Mouse (Mus musculus) neural tube, embryonic 10.5 days (tissue): ENCODE results near the gene Dlg5.

Source experiments
- DNase-seq: peaks from one replicate; pipeline ENCODE4 v3.0.0-alpha.2; 2017; ENCODE audit warnings: low spot score; ENCODE audit errors: extremely low spot score

Gene Dlg5

DNA sequence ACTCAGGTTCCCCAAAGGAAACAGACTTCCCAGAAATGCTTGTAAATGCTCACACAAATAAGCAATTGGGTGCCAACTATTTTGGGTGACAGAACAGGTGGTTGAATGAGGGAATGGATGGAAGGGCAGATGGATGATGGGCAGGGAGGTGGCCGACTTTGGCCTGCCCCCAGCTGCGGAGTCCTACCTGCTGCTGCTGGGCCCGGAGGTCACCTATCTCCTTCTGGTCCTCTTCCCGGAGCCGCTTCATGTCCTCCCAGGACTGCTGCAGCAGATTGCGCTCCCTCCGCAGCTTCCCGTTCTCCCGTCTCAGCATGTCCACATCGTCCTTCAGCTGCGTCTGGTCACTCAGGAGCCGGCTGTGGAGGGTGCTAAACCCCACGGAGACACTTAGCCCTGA is 55.6 kb downstream of the Dlg5 start:
- DNase-seq, result no peak

DNA sequence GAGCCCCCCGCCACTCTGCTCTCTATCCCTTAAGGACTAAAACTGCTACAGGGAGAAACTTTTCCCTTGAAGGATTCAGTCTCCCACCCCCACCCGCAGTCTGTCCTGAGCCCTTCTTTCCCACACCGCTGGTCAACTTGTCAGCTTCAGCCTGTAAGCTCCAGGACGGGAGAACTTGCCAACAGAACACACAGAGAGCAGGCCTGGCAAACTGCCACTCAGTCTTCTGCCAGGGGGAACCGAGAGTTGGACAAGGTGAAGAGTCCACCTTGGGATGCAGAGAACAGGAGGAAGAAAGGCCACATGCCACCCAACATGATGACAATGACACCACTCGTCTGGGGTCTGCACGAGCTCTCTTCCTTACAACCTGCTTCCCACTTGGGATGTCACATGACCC is 56.1 kb downstream of the Dlg5 start:
- DNase-seq, result no peak

DNA sequence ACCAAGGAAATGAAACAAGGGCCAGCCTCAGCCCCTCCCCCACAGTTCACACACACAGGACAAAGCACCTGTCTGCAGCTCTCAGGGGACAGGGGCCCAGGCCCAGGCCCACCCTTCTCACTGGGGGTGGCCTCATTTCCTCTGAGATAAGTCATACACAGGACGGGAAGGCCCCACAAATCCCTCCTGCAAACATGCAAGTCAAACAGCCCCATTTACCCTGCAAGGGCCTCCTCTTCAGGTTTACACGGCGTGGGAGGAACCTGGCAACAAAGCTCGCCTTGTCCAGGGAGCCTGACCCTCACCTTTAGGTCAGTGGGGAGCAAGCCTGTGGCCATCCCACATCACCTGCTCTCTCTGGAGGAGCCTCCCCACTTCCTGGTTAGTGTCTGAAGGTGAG is 60.2 kb downstream of the Dlg5 start:
- no peak for DNase-seq

DNA sequence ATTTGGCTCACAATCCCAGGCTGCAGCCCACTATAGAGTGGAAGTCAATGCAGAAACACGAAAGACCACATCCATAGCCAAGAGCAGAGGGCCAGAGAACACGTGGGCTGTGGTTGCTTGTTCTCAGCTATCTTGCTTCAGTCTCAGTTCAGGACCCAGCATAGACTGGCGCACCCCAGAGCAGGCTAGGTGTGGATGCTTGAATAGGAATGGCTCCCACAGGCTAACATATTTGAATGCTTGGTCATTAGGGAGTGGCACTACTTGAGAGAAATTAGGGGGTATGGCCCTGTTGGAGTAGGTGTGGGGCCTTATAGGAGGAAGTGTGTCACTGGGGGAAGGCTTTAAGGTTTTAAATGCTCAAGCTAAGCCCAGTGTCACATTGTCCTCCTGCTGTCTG is 62.8 kb downstream of the Dlg5 start:
- DNase-seq, result no peak

DNA sequence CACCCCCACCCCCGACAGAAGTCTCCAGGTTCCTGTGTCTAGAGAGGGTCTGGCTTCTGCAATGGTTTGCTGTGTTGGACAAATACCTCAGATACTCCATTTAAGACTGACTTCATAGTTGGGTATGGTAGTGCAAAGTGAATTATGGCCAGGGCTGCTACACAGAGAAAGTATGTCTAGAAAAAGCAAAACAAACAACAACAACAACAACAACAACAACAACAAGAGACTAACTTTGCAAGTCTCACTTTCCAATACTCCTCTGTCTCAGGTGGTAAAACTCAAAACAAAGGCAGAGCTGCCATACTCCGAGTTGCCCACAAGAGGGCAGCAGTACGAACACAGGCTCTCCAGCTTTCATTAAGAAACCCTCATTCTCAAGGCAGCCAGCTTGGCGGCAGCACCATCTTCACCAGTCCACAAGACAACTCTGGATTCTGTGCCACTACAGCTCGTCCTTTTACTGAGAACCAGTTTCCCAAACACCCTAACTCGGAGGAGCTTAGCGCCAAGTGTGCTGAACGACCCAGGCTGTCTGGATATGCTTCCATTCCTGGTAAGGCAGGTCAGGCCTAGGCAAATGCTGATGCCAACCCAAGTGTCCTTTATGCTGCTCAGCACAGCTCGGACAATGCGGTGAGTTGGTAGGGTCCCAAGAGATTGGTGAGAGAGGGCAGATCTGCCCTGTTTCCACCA is 63.8 kb downstream of the Dlg5 start:
- DNase-seq, result peak; percentile 72

DNA sequence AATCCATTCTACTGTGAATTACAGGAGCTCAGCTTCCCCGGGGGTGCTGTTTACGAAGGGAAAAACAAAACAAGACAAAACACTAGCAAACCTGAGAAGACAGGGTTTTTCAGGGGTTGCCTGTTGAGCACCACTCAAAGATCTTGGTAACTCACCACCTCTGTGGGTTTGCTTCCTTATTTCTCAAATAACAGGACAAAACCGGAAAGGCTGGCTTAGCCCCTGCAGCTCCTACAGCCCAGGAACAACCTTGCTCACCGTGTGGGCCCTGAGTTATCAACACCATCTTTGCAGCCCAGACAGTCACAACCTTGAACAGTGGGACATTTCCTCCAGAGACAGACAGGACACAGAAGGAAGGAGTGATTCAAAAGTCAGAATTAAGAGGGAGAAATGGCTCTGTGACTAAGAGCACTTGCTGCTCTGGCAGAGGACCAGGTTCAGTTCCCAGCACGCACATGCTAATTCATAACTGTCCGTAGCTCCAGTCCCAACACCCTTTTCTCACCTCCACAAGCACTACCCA is 66.2 kb downstream of the Dlg5 start:
- DNase-seq, result no peak

DNA sequence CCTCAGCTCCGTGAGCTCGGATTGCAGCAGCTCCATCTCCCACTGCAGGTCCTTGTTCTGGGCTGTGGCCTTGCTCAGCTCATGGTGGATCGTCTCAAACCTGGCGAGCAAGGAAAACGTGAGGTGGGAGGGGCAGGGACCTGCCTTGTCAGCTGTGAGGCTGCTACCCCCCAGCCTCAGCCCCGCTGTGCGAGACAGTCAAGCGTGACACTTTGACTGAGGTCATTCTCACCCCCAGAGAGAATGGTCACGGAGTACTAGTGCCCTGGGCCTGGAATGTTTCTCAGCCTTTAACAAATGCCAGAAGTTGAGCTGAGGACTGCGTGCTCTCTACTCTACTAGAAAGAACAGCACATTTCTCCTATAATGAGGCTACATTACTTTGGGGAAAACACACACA is 69.1 kb downstream of the Dlg5 start:
- DNase-seq, result no peak

DNA sequence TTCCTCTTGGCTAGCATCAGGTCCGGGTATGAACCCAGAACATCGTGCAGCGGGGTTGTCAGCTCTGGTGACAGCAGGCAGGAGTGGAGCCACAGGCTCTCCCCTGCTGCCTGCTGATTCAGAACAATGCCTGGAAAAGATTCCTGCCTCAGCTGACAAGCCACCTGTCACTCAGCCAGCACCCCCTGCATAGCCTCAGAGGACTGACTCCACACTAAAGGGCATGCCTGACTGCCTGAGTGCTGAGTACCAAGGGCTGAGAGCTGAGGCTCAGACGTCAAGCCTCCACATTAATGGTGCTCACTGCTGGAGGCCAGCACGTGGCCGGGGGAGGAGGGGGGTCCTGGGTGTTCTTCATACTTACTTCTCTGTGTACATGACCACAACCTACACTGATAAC is 72.4 kb downstream of the Dlg5 start:
- DNase-seq, result no peak

DNA sequence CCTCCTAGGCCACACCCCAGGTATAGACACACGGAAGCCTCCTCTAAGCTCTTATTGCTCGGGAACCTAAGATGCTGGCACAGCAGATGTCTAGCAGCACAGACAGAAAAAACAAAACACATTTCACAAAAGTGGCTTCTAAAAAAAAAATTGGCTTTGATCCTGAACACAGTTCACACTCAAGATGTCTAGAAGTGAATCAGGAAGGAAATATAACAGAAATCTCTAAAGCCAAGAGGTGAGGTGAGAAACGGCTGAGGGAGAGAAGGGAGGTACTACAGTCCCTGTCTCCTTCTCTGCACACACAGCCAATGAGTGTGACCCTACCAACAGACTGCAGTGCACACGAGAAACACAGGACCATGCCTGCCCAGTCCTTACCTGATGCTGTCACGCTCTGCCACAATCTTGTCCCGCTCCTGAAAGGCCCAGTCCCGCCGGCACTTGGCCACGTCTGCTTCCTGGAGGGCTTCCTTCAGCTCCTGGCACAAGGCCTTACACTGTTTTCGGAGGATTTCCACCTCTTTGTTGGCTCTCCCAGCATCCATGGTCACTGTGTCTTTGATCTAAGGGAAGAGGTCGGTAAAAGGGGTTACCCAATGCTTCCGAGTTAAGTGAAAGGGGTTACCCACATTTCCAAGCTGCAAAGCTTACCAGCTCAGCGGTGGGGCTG is 73.9 kb downstream of the Dlg5 start:
- no peak for DNase-seq

DNA sequence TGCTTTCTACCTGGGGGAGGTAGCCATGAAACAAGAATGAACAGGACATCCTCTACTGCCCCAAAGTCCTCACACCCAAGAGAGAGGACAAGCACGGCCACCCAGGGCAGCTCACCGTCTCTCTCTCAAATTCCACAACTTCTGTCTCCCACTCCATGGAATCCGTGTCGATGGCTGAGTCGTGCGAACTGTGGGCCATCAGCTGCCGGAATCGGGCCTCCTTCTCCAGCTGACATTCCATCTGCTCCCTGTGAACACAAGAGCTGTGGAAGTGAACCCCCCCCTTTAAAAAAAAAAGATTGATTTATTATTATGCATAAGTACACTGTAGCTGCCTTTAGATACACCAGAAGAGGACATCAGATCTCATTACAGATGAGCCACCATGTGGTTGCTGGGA is 79.7 kb downstream of the Dlg5 start:
- no peak for DNase-seq

DNA sequence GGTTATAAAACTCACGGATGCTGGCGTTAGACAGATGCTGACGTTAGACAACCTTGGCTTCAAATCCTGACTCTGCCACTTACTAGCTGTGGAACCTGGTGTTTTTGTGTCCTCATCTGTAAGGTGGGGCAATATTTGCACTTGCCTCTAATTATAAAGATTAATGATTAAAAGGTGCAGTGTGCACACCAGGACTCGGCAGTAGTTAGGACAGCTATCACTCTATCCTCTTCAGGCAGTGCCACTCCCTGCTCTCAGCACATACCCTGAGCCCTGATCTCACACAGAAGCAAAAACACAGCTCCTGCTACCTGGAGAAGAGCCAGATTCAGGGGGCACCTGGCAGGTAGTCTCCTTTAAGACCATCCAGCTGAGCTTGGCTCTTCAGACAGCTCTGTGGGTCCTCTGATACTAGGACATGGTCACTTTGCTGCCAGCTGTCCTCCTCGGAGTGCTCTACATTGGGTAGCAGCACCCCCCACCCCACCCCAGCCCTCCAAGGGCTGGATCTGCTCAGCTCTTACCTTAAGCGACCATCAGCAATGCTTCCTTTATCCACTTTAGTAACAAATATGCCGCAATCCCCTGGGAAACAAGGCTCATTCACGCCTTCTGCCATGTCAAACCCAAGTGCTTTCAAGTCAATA is 80.9 kb downstream of the Dlg5 start:
- DNase-seq, result no peak

DNA sequence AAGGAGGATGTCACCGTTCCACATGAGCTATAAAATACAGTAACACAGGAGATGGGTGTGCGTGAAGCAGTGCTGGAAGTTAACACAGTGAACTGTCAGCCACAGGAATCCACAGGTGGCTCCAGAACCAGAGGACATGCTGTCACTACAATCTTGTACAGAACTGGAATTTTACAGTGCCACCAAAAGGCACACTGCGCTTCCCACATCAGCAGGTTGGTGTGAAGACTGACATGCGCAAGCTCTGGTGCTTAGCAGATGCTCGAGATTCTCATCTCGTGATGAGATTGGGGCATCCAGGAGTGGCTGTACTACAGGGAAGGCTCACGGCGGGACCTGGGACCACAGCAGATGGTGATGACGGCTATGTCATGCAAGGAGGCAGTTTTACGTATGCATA is 82.9 kb downstream of the Dlg5 start:
- DNase-seq, result no peak

DNA sequence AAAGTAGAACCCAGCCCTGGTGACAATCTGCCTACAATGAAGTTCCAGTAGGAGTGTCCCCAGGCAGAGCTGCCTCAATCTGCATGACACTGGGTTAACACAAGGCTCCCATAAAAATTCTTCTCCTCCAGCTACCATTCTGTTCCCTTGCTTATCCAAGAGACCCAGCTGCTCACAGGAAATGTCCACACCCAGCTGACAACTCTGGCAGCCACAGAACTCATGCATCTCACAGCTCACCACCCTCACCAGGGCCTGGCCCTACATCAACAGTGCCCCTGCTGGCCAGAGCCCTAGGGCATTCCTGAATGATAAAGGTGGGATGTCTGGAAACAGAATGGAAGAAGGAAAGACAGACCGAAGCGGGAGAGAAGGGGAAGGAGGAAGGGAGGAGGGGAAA is 96.8 kb downstream of the Dlg5 start:
- DNase-seq, result no peak

DNA sequence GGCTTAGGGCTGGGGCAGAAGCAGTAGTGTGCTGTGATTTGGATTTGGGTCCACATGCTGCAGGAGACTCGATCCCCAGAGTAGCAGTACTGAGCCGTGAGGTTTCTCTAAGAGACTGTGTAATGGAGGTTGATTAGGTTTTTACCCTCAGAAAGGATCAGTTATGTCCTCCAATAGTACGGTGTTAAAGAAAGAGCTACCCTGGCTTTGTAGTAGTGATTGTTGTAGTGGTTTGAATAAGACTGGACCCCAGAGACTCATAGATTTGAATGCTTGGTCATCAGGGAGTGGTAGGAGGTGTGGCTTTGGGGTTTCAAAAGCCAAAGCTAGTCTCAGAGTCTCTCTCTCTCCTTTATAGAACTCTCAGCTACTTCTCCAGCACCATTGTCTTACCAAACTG is 100.9 kb downstream of the Dlg5 start:
- DNase-seq, result no peak

DNA sequence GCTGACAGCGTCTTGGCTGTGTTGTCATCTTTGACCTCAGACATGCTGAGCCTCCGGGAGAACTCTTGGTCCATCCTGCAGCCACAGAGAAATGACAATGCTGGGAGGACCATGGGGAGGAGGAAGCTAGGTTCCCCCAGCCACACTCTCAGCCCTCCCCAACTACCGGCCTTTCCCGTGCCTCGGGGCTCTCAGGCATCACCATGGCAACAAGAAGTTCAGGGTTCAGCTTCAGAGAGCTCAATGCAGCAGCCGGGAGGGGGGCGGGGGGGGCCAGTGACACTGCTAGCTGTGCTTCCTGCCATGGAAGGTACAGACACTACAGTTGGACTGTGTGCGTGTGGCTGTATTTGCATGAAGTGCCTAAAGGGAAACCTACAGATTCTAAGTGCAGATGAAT is 101.3 kb downstream of the Dlg5 start:
- DNase-seq, result no peak

DNA sequence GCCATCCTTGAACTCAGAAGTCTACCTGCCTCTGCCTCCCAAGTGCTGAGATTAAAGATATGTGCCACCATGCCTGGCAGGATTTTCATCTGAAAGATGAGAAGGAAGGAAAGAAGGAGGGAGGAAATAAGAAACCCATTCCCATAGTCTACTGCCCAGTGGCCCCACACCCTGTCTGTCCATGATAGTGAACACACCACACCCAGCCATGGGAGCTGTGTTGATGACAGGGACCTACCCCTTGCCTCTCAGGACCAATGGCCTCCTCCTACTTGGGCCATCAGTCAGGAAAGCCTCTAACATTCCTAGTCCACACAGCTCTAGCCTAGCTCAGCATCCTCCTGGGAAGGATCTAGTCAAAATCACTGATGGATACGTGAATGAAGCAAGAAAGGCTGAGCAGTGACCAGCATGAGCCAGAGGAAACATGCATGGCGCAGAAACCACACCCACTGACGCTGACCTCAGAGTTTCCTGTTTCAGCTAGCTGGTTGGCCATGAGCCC is 102.7 kb downstream of the Dlg5 start:
- DNase-seq, result no peak

DNA sequence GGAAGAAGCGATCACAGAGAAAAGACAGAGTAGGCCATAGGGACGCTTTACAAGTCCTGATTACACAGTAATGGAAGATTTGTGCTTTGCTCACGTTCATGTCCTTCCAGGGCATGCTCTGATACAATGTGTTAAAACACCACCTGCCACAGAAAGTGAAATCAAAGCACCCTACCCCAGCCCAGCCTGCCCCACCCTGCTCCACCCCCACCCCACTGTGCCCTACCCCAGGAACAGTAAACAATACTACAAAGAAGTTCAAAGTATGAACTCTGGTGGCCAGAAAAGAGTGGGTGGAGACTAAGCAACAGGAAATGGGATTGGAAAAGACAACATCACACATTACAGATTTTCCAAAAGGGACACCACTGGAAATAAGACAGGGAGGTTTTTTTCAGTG is 104.0 kb downstream of the Dlg5 start:
- DNase-seq, result no peak

DNA sequence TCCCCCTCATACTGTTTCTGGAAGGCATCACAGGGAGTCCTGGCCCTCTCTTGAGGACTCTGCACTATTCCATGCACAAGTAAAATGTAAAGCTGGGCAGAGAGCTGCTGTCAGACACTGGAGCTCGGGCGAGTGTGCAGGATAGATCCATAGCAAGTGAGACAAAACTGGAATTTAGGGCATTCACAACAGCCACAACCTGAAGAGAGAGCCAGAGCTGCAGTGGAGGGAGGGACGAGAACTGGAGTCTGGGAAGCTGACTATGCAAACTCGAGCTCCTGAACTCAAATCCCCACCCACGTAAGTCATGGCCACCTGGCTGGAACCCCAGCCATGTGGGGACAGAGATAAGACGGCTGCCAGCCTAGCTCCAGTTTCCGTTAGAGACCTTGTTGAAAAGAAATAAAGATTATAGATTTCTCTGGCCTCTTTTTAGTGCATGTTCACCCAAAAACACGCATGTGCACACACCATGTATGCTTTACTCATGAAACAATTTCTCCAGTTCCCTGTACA is 105.4 kb downstream of the Dlg5 start:
- DNase-seq, result no peak

DNA sequence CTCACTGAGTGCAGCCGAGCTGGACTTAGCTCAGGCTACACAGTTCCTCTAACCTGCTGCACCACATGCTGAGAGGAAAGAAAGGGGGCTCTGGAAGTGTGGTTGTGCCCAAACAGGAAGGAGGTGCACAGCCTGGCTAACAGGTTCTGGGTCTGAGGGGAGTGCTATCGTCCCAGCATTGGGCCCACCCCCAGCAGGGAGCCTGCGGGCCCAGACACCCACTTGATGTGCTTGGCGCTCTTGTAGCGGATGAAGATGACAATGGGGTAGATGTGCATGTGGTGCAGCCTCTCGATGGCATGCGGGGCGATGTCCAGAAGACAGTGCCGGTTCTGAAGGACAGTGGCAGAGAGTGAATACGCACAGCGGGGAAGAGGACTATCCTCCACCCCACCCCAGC is 108.8 kb downstream of the Dlg5 start:
- no peak for DNase-seq

DNA sequence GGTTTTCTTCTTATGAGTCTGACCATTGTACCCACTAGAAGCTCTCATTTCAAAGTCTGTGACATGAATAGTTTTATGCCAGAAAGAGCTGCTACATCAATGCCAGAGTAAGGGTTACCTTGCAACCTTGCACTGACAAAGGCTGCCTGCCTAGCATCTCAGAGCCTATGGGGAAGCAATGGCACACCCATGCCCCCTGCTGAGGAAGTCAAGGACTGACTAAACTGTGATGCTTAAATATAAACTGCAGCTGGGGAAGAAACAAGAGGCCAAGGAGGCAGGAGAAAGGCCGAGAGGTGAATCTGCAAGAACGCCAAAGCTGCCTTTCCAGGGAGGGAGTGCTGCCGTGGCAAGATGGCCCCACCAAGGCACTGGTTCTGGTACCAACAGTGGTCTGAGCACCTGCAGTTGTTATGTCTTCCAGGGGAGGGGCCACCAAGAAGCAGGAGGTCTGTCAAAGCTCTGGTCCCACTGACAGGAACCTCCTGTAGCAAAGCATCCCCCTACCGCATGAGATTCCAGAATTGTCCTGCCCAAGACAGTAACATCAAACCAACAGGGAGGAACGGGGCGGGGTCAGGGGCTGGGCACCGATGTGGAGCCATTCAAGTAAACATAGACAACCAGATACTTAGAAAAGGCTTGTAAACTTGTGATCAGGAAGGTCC is 111.0 kb downstream of the Dlg5 start:
- DNase-seq, result no peak

DNA sequence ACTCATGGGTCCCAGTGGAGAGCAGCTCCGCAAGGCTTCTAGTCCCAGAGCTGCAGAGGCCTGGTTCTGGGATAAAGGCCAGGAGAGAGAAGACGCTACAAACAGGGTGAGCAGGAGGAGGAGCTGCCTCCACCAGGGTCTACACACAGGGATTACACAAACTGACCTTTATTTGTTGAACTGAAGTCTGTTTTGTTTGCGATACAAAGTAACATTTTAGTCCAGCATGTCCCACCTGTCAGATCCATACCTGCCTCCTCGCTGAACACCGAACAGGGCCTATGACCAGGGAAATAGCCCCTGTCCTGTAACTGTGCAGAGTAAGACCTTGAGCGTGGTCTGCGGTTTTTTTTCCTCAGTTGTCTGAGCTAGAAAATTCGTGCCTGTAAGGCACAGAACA is 111.9 kb downstream of the Dlg5 start:
- DNase-seq, result no peak

DNA sequence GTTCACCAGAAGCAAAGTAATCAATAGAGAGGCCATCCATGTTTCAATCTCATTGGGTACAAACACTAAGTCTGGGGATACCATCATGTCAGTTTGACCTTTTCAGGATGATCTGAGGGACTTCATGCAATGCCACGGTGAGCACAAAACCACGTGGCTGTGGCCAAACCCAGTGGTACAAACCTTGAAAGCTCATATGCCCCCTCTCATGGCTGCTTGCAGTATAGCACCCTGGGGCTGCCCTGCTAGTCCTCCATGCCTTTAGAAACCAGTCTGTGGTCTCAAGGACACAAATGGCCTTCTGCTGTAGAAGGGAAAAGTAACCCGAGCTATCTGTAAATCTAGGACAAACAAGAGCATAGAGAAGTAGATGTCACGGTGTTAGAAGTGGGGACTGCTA is 113.6 kb downstream of the Dlg5 start:
- peak; percentile 24 for DNase-seq
